Mouse (Mus musculus): ENCODE results near the gene Sh3glb1. TPM values are rescaled to one million over a fixed set of nuclear protein-coding genes. Genes with fewer than 3 reads are reported as not detected.

The Sh3glb1 gene
- total and polyA plus RNA-seq, 3 experiments: 52.0 to 189 (median 112) TPM

- no peak for TF ChIP-seq TBP (conservative IDR thresholded peaks at IDR 0.05; ENCODE audit: low read depth, low read length)
- TF ChIP-seq POLR2A (IDR thresholded peaks at IDR 0.05; ENCODE audit: low read depth, low read length): no peak
- TF ChIP-seq GABPA (IDR thresholded peaks at IDR 0.05; ENCODE audit: insufficient replicate concordance, low read depth, low read length): no peak
- no peak for TF ChIP-seq ELF1 (IDR thresholded peaks at IDR 0.05; ENCODE audit: low read depth, low read length)
- no peak for TF ChIP-seq POLR2AphosphoS2 (IDR thresholded peaks at IDR 0.05; ENCODE audit: low read depth, low read length)
- TF ChIP-seq ZMIZ1 (IDR thresholded peaks at IDR 0.05; ENCODE audit: low read depth, low read length): no peak
- TF ChIP-seq E2F4 (IDR thresholded peaks at IDR 0.05; ENCODE audit: insufficient replicate concordance, low read depth, low read length): no peak
- TF ChIP-seq MXI1 (IDR thresholded peaks at IDR 0.05; ENCODE audit: low read depth, low read length): no peak
- TF ChIP-seq TCF12 (IDR thresholded peaks at IDR 0.05; ENCODE audit: low read depth, low read length): no peak
- no peak for TF ChIP-seq CHD2 (IDR thresholded peaks at IDR 0.05; ENCODE audit: low read length)
- peak; percentile 63 for TF ChIP-seq EP300 (IDR thresholded peaks at IDR 0.05; ENCODE audit: low read length)
- TF ChIP-seq NELFE (IDR thresholded peaks at IDR 0.05; ENCODE audit: low read depth, low read length): no peak
- TF ChIP-seq NRF1 (IDR thresholded peaks at IDR 0.05; ENCODE audit: low read depth, low read length): no peak
- TF ChIP-seq RAD21 (IDR thresholded peaks at IDR 0.05; ENCODE audit: low read depth, low read length): no peak
These were observed 22.2 kb downstream of the Sh3glb1 start (continued) for GRCm38 (mm10) chr3:144697942-144698341.

- no peak overlapping the region for H3K9ac ChIP-seq (ENCODE audit: insufficient read depth, low read depth)
- H3K4me3 ChIP-seq (replicated peaks in 1 of 3; ENCODE audit: low read depth in 2 of 3, low read length in 2 of 3, poor library complexity in 1 of 3): no peak overlapping the region
- no peaks in the 10 kb centered on the region for H3K9me3 ChIP-seq (replicated peaks; ENCODE audit: low read length)
- dilution Hi-C loops (cut with MboI; ENCODE audit: extremely low pct_ligation_motif_present, extremely low pct_unique_long_range_greater_than_20kb, low sequenced_read_pairs): no loop called here
- peak; percentile 29 for DNase-seq (ENCODE audit: extremely low read depth)
- H3K27ac ChIP-seq (ENCODE audit: insufficient read depth, low read depth): no peak overlapping the region
- H3K79me2 ChIP-seq (replicated peaks; ENCODE audit: control insufficient read depth, extremely low read depth, insufficient read depth, poor library complexity, severe bottlenecking): no peaks in the 10 kb centered on the region
- no peak overlapping the region for H3K4me2 ChIP-seq (ENCODE audit: insufficient read depth, low read depth, poor library complexity, severe bottlenecking)
- no peaks in the 10 kb centered on the region for H3K27me3 ChIP-seq (replicated peaks)
- TF ChIP-seq ETS1 (conservative IDR thresholded peaks at IDR 0.05; ENCODE audit: low read depth, low read length): peak; percentile 45; the same call in 1 of the 2 replicates
- peak; percentile 98 for TF ChIP-seq ZNF384 (IDR thresholded peaks at IDR 0.05; ENCODE audit: low read depth, low read length)
- 0 out of 2 replicates have a peak, but pooled peaks have one; percentile 19 for TF ChIP-seq MAZ (IDR thresholded peaks at IDR 0.05; ENCODE audit: low read depth, low read length)
- TF ChIP-seq MXI1 (IDR thresholded peaks at IDR 0.05; ENCODE audit: low read depth, low read length): 0 out of 2 replicates have a peak, but pooled peaks have one; percentile 37
- TF ChIP-seq ZMIZ1 (IDR thresholded peaks at IDR 0.05; ENCODE audit: low read depth, low read length): no peak
- TF ChIP-seq NRF1 (IDR thresholded peaks at IDR 0.05; ENCODE audit: low read depth, low read length): no peak
- no peak for TF ChIP-seq JUN (IDR thresholded peaks at IDR 0.05; ENCODE audit: insufficient read depth, low read depth, low read length)
- 0 out of 2 replicates have a peak, but pooled peaks have one; percentile 35 for TF ChIP-seq MYC (IDR thresholded peaks at IDR 0.05; ENCODE audit: low read depth, low read length)
- peak; percentile 94 for TF ChIP-seq BHLHE40 (IDR thresholded peaks at IDR 0.05; ENCODE audit: low read depth, low read length)
- in situ Hi-C loops (cut with MboI; ENCODE audit: low pct_ligation_motif_present, low pct_unique_long_range_greater_than_20kb, low sequenced_read_pairs): no loop called here
- peaks cover 4 to 33% of the 10 kb centered on the region in 2 experiments; a peak in 3 of 4 replicates for H3K4me1 ChIP-seq (ENCODE audit: control insufficient read depth in 1 of 2, insufficient read depth in 2 of 2)
- peaks cover 57 to 77% of the 10 kb centered on the region in 2 experiments for H3K36me3 ChIP-seq (replicated peaks in 1 of 2; ENCODE audit: control insufficient read depth in 1 of 2, insufficient read depth in 1 of 2, low read length in 1 of 2)
These were observed 23.0 kb downstream of the Sh3glb1 start for GRCm38 (mm10) chr3:144697154-144697553.

Measured in CH12.LX (cell line).